In the genomic region with DNA sequence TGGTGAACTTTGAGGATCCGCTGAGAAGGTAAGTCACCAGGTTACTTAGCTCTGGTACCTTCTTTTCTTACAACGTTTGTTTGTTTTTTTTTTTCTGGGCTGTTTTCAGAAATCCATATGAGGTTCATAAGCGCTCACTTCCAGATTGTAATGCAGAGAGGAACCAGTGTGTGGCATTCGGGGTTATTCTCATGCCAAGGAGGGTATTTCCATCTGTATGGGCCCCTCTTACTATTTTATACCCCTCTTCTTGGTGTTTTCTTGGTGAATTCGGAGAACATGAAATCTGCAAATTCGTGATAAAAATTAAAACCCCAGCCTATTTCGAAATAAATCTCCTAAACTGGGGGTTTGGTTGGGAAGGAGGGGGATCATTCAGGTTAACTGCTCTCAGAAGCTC, we compare ENCODE assay signal across 8 mouse cellular contexts. TPM values are rescaled to one million over a fixed set of nuclear protein-coding genes. Genes with fewer than 3 reads are reported as not detected.
DNase-seq lines count a peak whose midpoint lies in the region; ATAC-seq and TF ChIP-seq lines count a peak whose summit lies in the region.

No protein-coding gene starts in this region.

- H3K9me3 ChIP-seq in heart, embryonic 12.5 days (replicated peaks): no peaks in the 10 kb centered on the region
- no peaks in the 10 kb centered on the region for H3K9me3 ChIP-seq in forebrain, embryonic 10.5 days
- no peaks in the 10 kb centered on the region for H3K9me3 ChIP-seq in limb, embryonic 15.5 days

- TF ChIP-seq CTCF in brain, embryonic 14.5 days (IDR thresholded peaks at IDR 0.05; ENCODE audit: borderline replicate concordance, extremely low read depth, insufficient read depth, insufficient read length): no peak

- WGBS in heart, embryonic 12.5 days: 32% methylated on average over 7 of the region's 7 CpGs
- WGBS in forebrain, embryonic 10.5 days: 8% methylated on average over 7 of the region's 7 CpGs
- WGBS in limb, embryonic 15.5 days: 16% methylated on average over 7 of the region's 7 CpGs

- ATAC-seq in heart, embryonic 12.5 days (ENCODE audit: insufficient number of reproducible peaks, low FRiP score): no peak
- ATAC-seq in limb, embryonic 15.5 days (ENCODE audit: insufficient number of reproducible peaks, low FRiP score, low TSS enrichment, low read depth): no peak

- peak overlapping the region; percentile 73 for H3K4me2 ChIP-seq in heart, embryonic 12.5 days
- peak overlapping the region; percentile 45 for H3K4me2 ChIP-seq in limb, embryonic 15.5 days

- no peak overlapping the region for H3K9ac ChIP-seq in heart, embryonic 12.5 days
- no peak overlapping the region for H3K9ac ChIP-seq in limb, embryonic 15.5 days

- H3K4me3 ChIP-seq in heart, embryonic 12.5 days: peak overlapping the region; percentile 38; the same call in 1 of the 2 replicates
- peak overlapping the region; percentile 51 for H3K4me3 ChIP-seq in forebrain, embryonic 10.5 days
- H3K4me3 ChIP-seq in limb, embryonic 15.5 days: peak overlapping the region; percentile 26; the same call in 1 of the 2 replicates

- TF ChIP-seq POLR2A in brain, embryonic 14.5 days (IDR thresholded peaks at IDR 0.05; ENCODE audit: borderline replicate concordance, extremely low read depth, insufficient read depth, insufficient read length, poor library complexity, severe bottlenecking): no peak

- 0 out of 2 replicates have a peak, but pooled peaks cover 6% of the 10 kb centered on the region for H3K27me3 ChIP-seq in heart, embryonic 12.5 days (replicated peaks)
- H3K27me3 ChIP-seq in forebrain, embryonic 10.5 days (ENCODE audit: poor library complexity, severe bottlenecking): 0 out of 2 replicates have a peak, but pooled peaks cover 11% of the 10 kb centered on the region
- 0 out of 2 replicates have a peak, but pooled peaks cover 3% of the 10 kb centered on the region for H3K27me3 ChIP-seq in limb, embryonic 15.5 days

- no peak for DNase-seq in heart, adult 8-10 months (ENCODE audit: low spot score)
- DNase-seq in brain, embryonic 14.5 days (ENCODE audit: low read depth): peak; percentile 65
- DNase-seq in forebrain, embryonic 10.5 days (ENCODE audit: extremely low spot score, low spot score): no peak
- DNase-seq in adrenal gland, postnatal 25 days: no peak
- DNase-seq in spleen, postnatal 36 days (ENCODE audit: low spot score in 2 of 2): no peak
- no peak for DNase-seq in urinary bladder, adult 18-20 months (ENCODE audit: low spot score in 2 of 2)

- H3K27ac ChIP-seq in heart, embryonic 12.5 days (ENCODE audit: poor library complexity, severe bottlenecking): no peak overlapping the region
- H3K27ac ChIP-seq in forebrain, embryonic 10.5 days: no peak overlapping the region
- H3K27ac ChIP-seq in limb, embryonic 15.5 days: no peak overlapping the region

- no peaks in the 10 kb centered on the region for H3K36me3 ChIP-seq in heart, embryonic 12.5 days
- H3K36me3 ChIP-seq in forebrain, embryonic 10.5 days (replicated peaks): no peaks in the 10 kb centered on the region
- no peaks in the 10 kb centered on the region for H3K36me3 ChIP-seq in limb, embryonic 15.5 days

- peaks cover 25% of the 10 kb centered on the region; the same call in 1 of the 2 replicates for H3K4me1 ChIP-seq in heart, embryonic 12.5 days (replicated peaks)
- H3K4me1 ChIP-seq in forebrain, embryonic 10.5 days: peaks cover 29% of the 10 kb centered on the region
- H3K4me1 ChIP-seq in limb, embryonic 15.5 days: peaks cover 8% of the 10 kb centered on the region; the same call in 1 of the 2 replicates

RNA-seq across cellular contexts. Expression of a gene that starts 0.6 kb away (rescaled TPM):
- polyA plus RNA-seq in heart, embryonic 12.5 days (2016; fragmentation: Nextera tagmentation; extraction: Ambion mirVana): 0.31 and 0.48 TPM in 2 replicates
- total RNA-seq in heart, adult 8-10 months (2022): under 1 TPM; 0.27 to 0.53 (median 0.37) TPM
- polyA plus RNA-seq in brain, embryonic 14.5 days (2012; rRNA removed): 8.8 and 17.7 TPM in 2 replicates
- polyA plus RNA-seq in forebrain, embryonic 10.5 days (2016; fragmentation: Nextera tagmentation; extraction: Ambion mirVana): 4.6 and 5.0 TPM in 2 replicates
- 2.0 and 2.3 TPM in 2 replicates for polyA plus RNA-seq in limb, embryonic 15.5 days (2015; fragmentation: Nextera tagmentation; extraction: Ambion mirVana)
- total RNA-seq in adrenal gland, postnatal 25 days (2021): 1.2 and 3.8 TPM in 2 replicates
